Mouse (Mus musculus): ENCODE data around the gene Hoxa2.

- TF ChIP-seq POLR2A (IDR thresholded peaks at IDR 0.05; ENCODE audit: insufficient read depth, low read depth, low read length) (no peak), CTCF (IDR thresholded peaks at IDR 0.05) (no peak)
These were observed 1.8 kb downstream of the Hoxa2 start for GRCm38 (mm10) chr6:52162611-52163365.

Data from heart, adult 2 months (tissue).